Mouse (Mus musculus): ENCODE results near the gene Lonrf3. TPM values are rescaled to one million over a fixed set of nuclear protein-coding genes. Genes with fewer than 3 reads are reported as not detected.

Gene Lonrf3
- polyA plus RNA-seq (2015; fragmentation: Nextera tagmentation; extraction: Ambion mirVana), result 0.43 and 0.50 TPM in 2 replicates

GRCm38 (mm10) chrX:36328271-36329039 is at the start of gene Lonrf3:
Gene Lonrf3 (plus strand): TSS chrX:36328353.
- H3K27me3 ChIP-seq (ENCODE audit: control insufficient read depth, insufficient read depth, low read depth, low read length), result peaks cover 26% of the 10 kb centered on the region
- peak within 1 kb of the TSS; percentile 41 for H3K9ac ChIP-seq (ENCODE audit: low read depth, low read length)
- WGBS (ENCODE audit: insufficient replicate concordance), result 21% methylated on average over 68 of the region's 68 CpGs
- H3K4me3 ChIP-seq (ENCODE audit: low read depth, low read length), result peak within 1 kb of the TSS; percentile 53
- no peaks in the 10 kb centered on the region for H3K36me3 ChIP-seq (ENCODE audit: control insufficient read depth, insufficient read depth)
- H3K9me3 ChIP-seq (replicated peaks; ENCODE audit: control insufficient read depth, low read length), result no peaks in the 10 kb centered on the region
- H3K4me2 ChIP-seq (ENCODE audit: low read depth, low read length), result peak within 1 kb of the TSS; percentile 59
- no peaks in the 10 kb centered on the region for H3K4me1 ChIP-seq (ENCODE audit: control insufficient read depth, low read depth, low read length)
- ATAC-seq (ENCODE audit: low read depth), result peak; percentile 62
- no peak within 1 kb of the TSS for H3K27ac ChIP-seq (ENCODE audit: low read length)

- 39% methylated on average over 1 of the region's 1 CpGs for WGBS (ENCODE audit: insufficient replicate concordance)
Measured at GRCm38 (mm10) chrX:36278750-36279149, 49.4 kb upstream of the Lonrf3 start.

GRCm38 (mm10) chrX:36311420-36311819 is 16.7 kb upstream of the Lonrf3 start:
- Histone ChIP-seq H3K4me1 (ENCODE audit: control insufficient read depth, low read depth, low read length) (no peaks in the 10 kb centered on the region), H3K9me3 (replicated peaks; ENCODE audit: control insufficient read depth, low read length) (no peaks in the 10 kb centered on the region), H3K36me3 (ENCODE audit: control insufficient read depth, insufficient read depth) (no peaks in the 10 kb centered on the region), H3K9ac (ENCODE audit: low read depth, low read length) (no peak overlapping the region), H3K4me2 (ENCODE audit: low read depth, low read length) (no peak overlapping the region), H3K4me3 (ENCODE audit: low read depth, low read length) (no peak overlapping the region), H3K27me3 (ENCODE audit: control insufficient read depth, insufficient read depth, low read depth, low read length) (no peaks in the 10 kb centered on the region), H3K27ac (ENCODE audit: low read length) (no peak overlapping the region)
- WGBS (ENCODE audit: insufficient replicate concordance), result 44% methylated on average over 3 of the region's 3 CpGs
- no peak for ATAC-seq (ENCODE audit: low read depth)

More at GRCm38 (mm10) chrX:36278750-36279149, 49.4 kb upstream of the Lonrf3 start:
- no peaks in the 10 kb centered on the region for H3K4me1 ChIP-seq (ENCODE audit: control insufficient read depth, low read depth, low read length)
- no peak overlapping the region for H3K9ac ChIP-seq (ENCODE audit: low read depth, low read length)
- H3K27ac ChIP-seq (ENCODE audit: low read length), result no peak overlapping the region
- H3K4me2 ChIP-seq (ENCODE audit: low read depth, low read length), result no peak overlapping the region
- no peaks in the 10 kb centered on the region for H3K27me3 ChIP-seq (ENCODE audit: control insufficient read depth, insufficient read depth, low read depth, low read length)
- H3K4me3 ChIP-seq (ENCODE audit: low read depth, low read length), result no peak overlapping the region
- H3K36me3 ChIP-seq (ENCODE audit: control insufficient read depth, insufficient read depth), result no peaks in the 10 kb centered on the region
- ATAC-seq (ENCODE audit: low read depth), result no peak
- H3K9me3 ChIP-seq (replicated peaks; ENCODE audit: control insufficient read depth, low read length), result no peaks in the 10 kb centered on the region

GRCm38 (mm10) chrX:36327491-36328255 is 480 bp upstream of the Lonrf3 start:
- no peak for ATAC-seq (ENCODE audit: low read depth)
- Histone ChIP-seq H3K36me3 (ENCODE audit: control insufficient read depth, insufficient read depth) (no peaks in the 10 kb centered on the region), H3K4me1 (ENCODE audit: control insufficient read depth, low read depth, low read length) (no peaks in the 10 kb centered on the region), H3K27me3 (ENCODE audit: control insufficient read depth, insufficient read depth, low read depth, low read length) (peaks cover 26% of the 10 kb centered on the region), H3K27ac (ENCODE audit: low read length) (no peak overlapping the region), H3K4me2 (ENCODE audit: low read depth, low read length) (peak overlapping the region; percentile 59), H3K4me3 (ENCODE audit: low read depth, low read length) (peak overlapping the region; percentile 53), H3K9me3 (replicated peaks; ENCODE audit: control insufficient read depth, low read length) (no peaks in the 10 kb centered on the region), H3K9ac (ENCODE audit: low read depth, low read length) (no peak overlapping the region)
- WGBS (ENCODE audit: insufficient replicate concordance), result 20% methylated on average over 16 of the region's 20 CpGs

- no peak; the same call in 1 of the 2 replicates for ATAC-seq (ENCODE audit: low read depth)
- peak overlapping the region; percentile 41 for H3K9ac ChIP-seq (ENCODE audit: low read depth, low read length)
- peak overlapping the region; percentile 53 for H3K4me3 ChIP-seq (ENCODE audit: low read depth, low read length)
- no peaks in the 10 kb centered on the region for H3K4me1 ChIP-seq (ENCODE audit: control insufficient read depth, low read depth, low read length)
- no peak overlapping the region for H3K27ac ChIP-seq (ENCODE audit: low read length)
- H3K4me2 ChIP-seq (ENCODE audit: low read depth, low read length), result peak overlapping the region; percentile 59
- no peaks in the 10 kb centered on the region for H3K36me3 ChIP-seq (ENCODE audit: control insufficient read depth, insufficient read depth)
- H3K9me3 ChIP-seq (replicated peaks; ENCODE audit: control insufficient read depth, low read length), result no peaks in the 10 kb centered on the region
- peaks cover 26% of the 10 kb centered on the region for H3K27me3 ChIP-seq (ENCODE audit: control insufficient read depth, insufficient read depth, low read depth, low read length)
- 17% methylated on average over 63 of the region's 66 CpGs for WGBS (ENCODE audit: insufficient replicate concordance)
Measured at GRCm38 (mm10) chrX:36329040-36329649, 992 bp downstream of the Lonrf3 start.

- Histone ChIP-seq H3K4me1 (ENCODE audit: control insufficient read depth, low read depth, low read length) (no peaks in the 10 kb centered on the region), H3K4me2 (ENCODE audit: low read depth, low read length) (peak overlapping the region; percentile 59), H3K27me3 (ENCODE audit: control insufficient read depth, insufficient read depth, low read depth, low read length) (peaks cover 26% of the 10 kb centered on the region), H3K4me3 (ENCODE audit: low read depth, low read length) (peak overlapping the region; percentile 53), H3K36me3 (ENCODE audit: control insufficient read depth, insufficient read depth) (no peaks in the 10 kb centered on the region), H3K27ac (ENCODE audit: low read length) (no peak overlapping the region), H3K9ac (ENCODE audit: low read depth, low read length) (no peak overlapping the region), H3K9me3 (replicated peaks; ENCODE audit: control insufficient read depth, low read length) (no peaks in the 10 kb centered on the region)
- 30% methylated on average over 28 of the region's 44 CpGs for WGBS (ENCODE audit: insufficient replicate concordance)
- peak; percentile 84 for ATAC-seq (ENCODE audit: low read depth)
Measured at GRCm38 (mm10) chrX:36329849-36330411, 1.8 kb downstream of the Lonrf3 start.

GRCm38 (mm10) chrX:36352446-36352845 is 24.3 kb downstream of the Lonrf3 start:
- H3K4me3 ChIP-seq (ENCODE audit: low read depth, low read length), result no peak overlapping the region
- no peaks in the 10 kb centered on the region for H3K36me3 ChIP-seq (ENCODE audit: control insufficient read depth, insufficient read depth)
- H3K4me2 ChIP-seq (ENCODE audit: low read depth, low read length), result no peak overlapping the region
- WGBS (ENCODE audit: insufficient replicate concordance), result 45% methylated on average over 3 of the region's 3 CpGs
- no peak for ATAC-seq (ENCODE audit: low read depth)
- H3K9me3 ChIP-seq (replicated peaks; ENCODE audit: control insufficient read depth, low read length), result no peaks in the 10 kb centered on the region
- no peaks in the 10 kb centered on the region for H3K27me3 ChIP-seq (ENCODE audit: control insufficient read depth, insufficient read depth, low read depth, low read length)
- no peak overlapping the region for H3K9ac ChIP-seq (ENCODE audit: low read depth, low read length)
- H3K4me1 ChIP-seq (ENCODE audit: control insufficient read depth, low read depth, low read length), result no peaks in the 10 kb centered on the region
- no peak overlapping the region for H3K27ac ChIP-seq (ENCODE audit: low read length)

- no peak overlapping the region for H3K27ac ChIP-seq (ENCODE audit: low read length)
- H3K9me3 ChIP-seq (replicated peaks; ENCODE audit: control insufficient read depth, low read length), result no peaks in the 10 kb centered on the region
- no peak overlapping the region for H3K4me3 ChIP-seq (ENCODE audit: low read depth, low read length)
- H3K4me1 ChIP-seq (ENCODE audit: control insufficient read depth, low read depth, low read length), result no peaks in the 10 kb centered on the region
- H3K4me2 ChIP-seq (ENCODE audit: low read depth, low read length), result no peak overlapping the region
- H3K27me3 ChIP-seq (ENCODE audit: control insufficient read depth, insufficient read depth, low read depth, low read length), result no peaks in the 10 kb centered on the region
- no peaks in the 10 kb centered on the region for H3K36me3 ChIP-seq (ENCODE audit: control insufficient read depth, insufficient read depth)
- H3K9ac ChIP-seq (ENCODE audit: low read depth, low read length), result no peak overlapping the region
- no peak for ATAC-seq (ENCODE audit: low read depth)
Measured at GRCm38 (mm10) chrX:36385340-36385739, 57.2 kb downstream of the Lonrf3 start.

Data from liver, embryonic 16.5 days (tissue).